In genomic region chr1:56749629-56750311, GRCm38 (mm10) we compare ENCODE assay signal across 15 mouse cellular contexts.
A peak's percentile ranks its signal among the peaks of the same experiment; 100 is the strongest.
DNase-seq lines count a peak whose midpoint lies in the region; ATAC-seq and TF ChIP-seq lines count a peak whose summit lies in the region.
"Had no signal": no experiment of that assay in that cellular context is flagged by ENCODE, and none has a peak within 500 bp of the region (broad histone marks: within the 10 kb centered on the region; RNA-seq: fewer than 3 reads in every experiment).

No protein-coding gene starts in this region.

- H3K27me3 ChIP-seq in hindbrain, postnatal 0 days (ENCODE audit: insufficient read depth, low read length) = no peaks in the 10 kb centered on the region
- no peaks in the 10 kb centered on the region for H3K27me3 ChIP-seq in hindbrain, embryonic 10.5 days (ENCODE audit: insufficient read depth, poor library complexity, severe bottlenecking)
- no peaks in the 10 kb centered on the region for H3K27me3 ChIP-seq in forebrain, postnatal 0 days (ENCODE audit: insufficient read depth, low read length)
- H3K27me3 ChIP-seq in lung, postnatal 0 days (replicated peaks; ENCODE audit: insufficient read depth, low read length) = no peaks in the 10 kb centered on the region
- H3K27me3 ChIP-seq: heart, embryonic 13.5 days; limb, embryonic 15.5 days had no signal

- no peak for TF ChIP-seq EP300 in lung, postnatal 0 days (IDR thresholded peaks at IDR 0.05)

- no peak overlapping the region for H3K9ac ChIP-seq in hindbrain, postnatal 0 days (replicated peaks; ENCODE audit: low read length)
- no peak overlapping the region for H3K9ac ChIP-seq in forebrain, postnatal 0 days
- no peak overlapping the region for H3K9ac ChIP-seq in lung, postnatal 0 days (replicated peaks; ENCODE audit: low read depth)
- H3K9ac ChIP-seq: heart, embryonic 13.5 days; limb, embryonic 15.5 days had no signal

- H3K9me3 ChIP-seq in hindbrain, postnatal 0 days (ENCODE audit: low read length) = no peaks in the 10 kb centered on the region
- no peaks in the 10 kb centered on the region for H3K9me3 ChIP-seq in hindbrain, embryonic 10.5 days
- H3K9me3 ChIP-seq in forebrain, postnatal 0 days (ENCODE audit: low read length) = no peaks in the 10 kb centered on the region
- no peaks in the 10 kb centered on the region for H3K9me3 ChIP-seq in lung, postnatal 0 days (ENCODE audit: low read length)
- H3K9me3 ChIP-seq: heart, embryonic 13.5 days; limb, embryonic 15.5 days had no signal

- whole genome bisulfite sequencing in hindbrain, postnatal 0 days = 65% methylated on average over 16 of the region's 16 CpGs
- 85% methylated on average over 16 of the region's 16 CpGs for WGBS in hindbrain, embryonic 10.5 days
- 66% methylated on average over 16 of the region's 16 CpGs for WGBS in forebrain, postnatal 0 days
- WGBS in lung, postnatal 0 days = 82% methylated on average over 16 of the region's 16 CpGs

- no peak for TF ChIP-seq CTCF in hindbrain, postnatal 0 days (IDR thresholded peaks at IDR 0.05; ENCODE audit: low read depth)
- no peak for TF ChIP-seq CTCF in forebrain, postnatal 0 days (IDR thresholded peaks at IDR 0.05; ENCODE audit: low read depth)
- no peak for TF ChIP-seq CTCF in lung, postnatal 0 days (IDR thresholded peaks at IDR 0.05)

- H3K27ac ChIP-seq in hindbrain, postnatal 0 days = 0 out of 2 replicates have a peak overlapping the region, but pooled peaks have one; percentile 27
- H3K27ac ChIP-seq in hindbrain, embryonic 10.5 days = no peak overlapping the region
- H3K27ac ChIP-seq in forebrain, postnatal 0 days (ENCODE audit: low read depth, low read length) = no peak overlapping the region; the same call in 1 of the 2 replicates
- no peak overlapping the region for H3K27ac ChIP-seq in lung, postnatal 0 days (ENCODE audit: low read length)
- H3K27ac ChIP-seq: heart, embryonic 13.5 days; limb, embryonic 15.5 days had no signal

- no peaks in the 10 kb centered on the region for H3K36me3 ChIP-seq in hindbrain, postnatal 0 days (ENCODE audit: insufficient read depth, low read length)
- no peaks in the 10 kb centered on the region for H3K36me3 ChIP-seq in hindbrain, embryonic 10.5 days
- no peaks in the 10 kb centered on the region for H3K36me3 ChIP-seq in forebrain, postnatal 0 days (ENCODE audit: insufficient read depth)
- H3K36me3 ChIP-seq in lung, postnatal 0 days (ENCODE audit: insufficient read depth, low read length) = no peaks in the 10 kb centered on the region
- H3K36me3 ChIP-seq: heart, embryonic 13.5 days; limb, embryonic 15.5 days had no signal

- DNase-seq in adrenal gland, postnatal 25 days = peak; percentile 4
- no peak for DNase-seq in adrenal gland, postnatal 14 days
- peak; percentile 70 for DNase-seq in hindbrain, postnatal 0 days (ENCODE audit: low spot score)
- no peak for DNase-seq in hindbrain, embryonic 10.5 days (ENCODE audit: low spot score)
- peak; percentile 24 to 31 for DNase-seq in cerebellum, adult 18-20 months
- DNase-seq in forebrain, postnatal 0 days = peak; percentile 21
- DNase-seq in lung, postnatal 0 days (ENCODE audit: low spot score) = no peak
- DNase-seq: embryo, embryonic 11 days; gastrocnemius, postnatal 10 days; kidney, adult 8-10 months; layer of hippocampus, postnatal 36 days; lung, adult 2 months had no signal

- no peak overlapping the region for H3K4me2 ChIP-seq in hindbrain, postnatal 0 days (ENCODE audit: low read depth, low read length)
- no peak overlapping the region for H3K4me2 ChIP-seq in forebrain, postnatal 0 days (ENCODE audit: low read depth)
- H3K4me2 ChIP-seq in lung, postnatal 0 days (replicated peaks; ENCODE audit: low read depth, low read length) = no peak overlapping the region
- H3K4me2 ChIP-seq: heart, embryonic 13.5 days; limb, embryonic 15.5 days had no signal

- no peaks in the 10 kb centered on the region for H3K4me1 ChIP-seq in hindbrain, postnatal 0 days (ENCODE audit: insufficient read depth, low read length)
- no peaks in the 10 kb centered on the region for H3K4me1 ChIP-seq in hindbrain, embryonic 10.5 days (replicated peaks)
- no peaks in the 10 kb centered on the region for H3K4me1 ChIP-seq in forebrain, postnatal 0 days (ENCODE audit: insufficient read depth)
- H3K4me1 ChIP-seq in lung, postnatal 0 days (ENCODE audit: insufficient read depth, low read depth, low read length) = no peaks in the 10 kb centered on the region
- H3K4me1 ChIP-seq: limb, embryonic 15.5 days had no signal

- no peak overlapping the region for H3K4me3 ChIP-seq in hindbrain, postnatal 0 days (ENCODE audit: low read length)
- H3K4me3 ChIP-seq in hindbrain, embryonic 10.5 days = no peak overlapping the region
- no peak overlapping the region for H3K4me3 ChIP-seq in forebrain, postnatal 0 days (ENCODE audit: low read depth, low read length)
- no peak overlapping the region for H3K4me3 ChIP-seq in lung, postnatal 0 days (ENCODE audit: low read depth, low read length)
- H3K4me3 ChIP-seq: heart, embryonic 13.5 days; limb, embryonic 15.5 days had no signal

- peak; percentile 87 for ATAC-seq in hindbrain, postnatal 0 days
- ATAC-seq in forebrain, postnatal 0 days = peak; percentile 62
- no peak for ATAC-seq in erythroblast, adult 5-6 weeks (replicated peaks; ENCODE audit: low FRiP score, poor library complexity, severe bottlenecking)
- ATAC-seq in lung, postnatal 0 days = no peak

Comparison
In these comparisons a context has a peak if more than half of its experiments do, and no peak if none do; other contexts are left out.
1. DNase-seq: peak in adrenal gland, postnatal 25 days (single experiment), hindbrain, postnatal 0 days (single experiment), cerebellum, adult 18-20 months (2 of 2) and forebrain, postnatal 0 days (single experiment); none in adrenal gland, postnatal 14 days (single experiment), hindbrain, embryonic 10.5 days (single experiment) and lung, postnatal 0 days (single experiment).
2. ATAC-seq: peak in hindbrain, postnatal 0 days (single experiment) and forebrain, postnatal 0 days (single experiment); none in erythroblast, adult 5-6 weeks (single experiment) and lung, postnatal 0 days (single experiment).